Mouse (Mus musculus) intestine, embryonic 16.5 days (tissue): ENCODE data around the gene Eif1ax. TPM values are rescaled to one million over a fixed set of nuclear protein-coding genes. Genes with fewer than 3 reads are reported as not detected.
"Not testable (repeated sequence)": the region's sequence is repeated elsewhere in the genome, so short reads cannot be mapped to it uniquely, and the experiment has no call there.

Source experiments
- ATAC-seq: fragments of 200-750 bp; cut with Nextera tagmentation; 2 replicates; pipeline ENCODE4 v1.8.0; 2017; ENCODE audit warnings: moderate TSS enrichment, moderate library complexity
- H3K27ac ChIP-seq: fragments of 300-500 bp; sonication (generic); 2 replicates; pipeline ENCODE4 v1.5.1; 2014; ENCODE audit warnings: mild to moderate bottlenecking, low read length
- H3K27me3 ChIP-seq: fragments of 300-500 bp; sonication (generic); replicated peaks from 2 replicates; pipeline ENCODE4 v1.6.1; 2014; ENCODE audit warnings: low read length, control low read depth, mixed read lengths; ENCODE audit not compliant: control insufficient read depth, insufficient read depth
- H3K36me3 ChIP-seq: fragments of 300-500 bp; sonication (generic); 2 replicates; pipeline ENCODE4 v1.6.1; 2014; ENCODE audit warnings: low read length, control low read depth; ENCODE audit not compliant: control insufficient read depth, insufficient read depth
- H3K4me1 ChIP-seq: fragments of 300-500 bp; sonication (generic); 2 replicates; pipeline ENCODE4 v1.6.1; 2014; ENCODE audit warnings: low read length, control low read depth, mixed read lengths; ENCODE audit not compliant: control insufficient read depth, insufficient read depth
- H3K4me2 ChIP-seq: fragments of 300-500 bp; sonication (generic); 2 replicates; pipeline ENCODE4 v1.6.1; 2014; ENCODE audit warnings: low read depth, low read length, control low read depth
- H3K4me3 ChIP-seq: fragments of 300-500 bp; sonication (generic); 2 replicates; pipeline ENCODE4 v1.5.1; 2014; ENCODE audit warnings: mild to moderate bottlenecking, low read length
- H3K9ac ChIP-seq: fragments of 300-500 bp; sonication (generic); 2 replicates; pipeline ENCODE4 v1.6.1; 2014; ENCODE audit warnings: low read depth, low read length
- H3K9me3 ChIP-seq: fragments of 300-500 bp; sonication (generic); 2 replicates; pipeline ENCODE4 v1.6.1; 2016; ENCODE audit warnings: low read length, control low read depth; ENCODE audit not compliant: control insufficient read depth
- WGBS: fragments of 180-500 bp; shearing (Covaris S2); extraction: QIAGEN DNeasy Blood & Tissue Kit; methylation state at CpG from one replicate; pipeline ENCODE4 v1.1.7; 2014; 5-methylcytosine and 5-hydroxymethylcytosine counted together
- polyA plus RNA-seq: library from polyadenylated mRNA; unstranded; fragments of >200 nt; fragmentation: Nextera tagmentation; extraction: Ambion mirVana; gene quantifications from 2 replicates; pipeline ENCODE4 v1.2.1, GENCODE M21; 2015

Gene Eif1ax
- polyA plus RNA-seq, 1 experiment from 2014 or later = 110 TPM

- peak; percentile 40 for ATAC-seq
Observed at GRCm38 (mm10) chrX:159414829-159415673, 43.1 kb downstream of the Eif1ax start.

DNA sequence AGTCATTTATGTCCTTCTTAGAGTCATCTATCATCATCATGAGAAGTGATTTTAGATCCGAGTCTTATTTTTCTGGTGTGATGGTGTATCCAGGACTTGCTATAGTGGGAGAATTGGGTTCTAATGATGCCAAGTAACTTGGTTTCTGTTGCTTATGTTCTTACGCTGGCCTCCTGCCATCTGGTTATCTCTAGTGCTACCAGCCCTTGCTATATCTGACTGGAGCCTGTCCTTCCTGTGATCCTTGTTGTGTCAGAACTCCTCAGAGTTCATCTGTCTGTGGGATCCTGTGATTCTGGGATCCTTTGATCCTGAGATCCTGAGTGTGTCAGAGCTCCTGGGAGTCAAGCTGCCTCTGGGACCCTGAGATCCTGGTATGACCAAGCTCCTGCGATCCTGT, 58.5 kb downstream of the Eif1ax start:
- 95% methylated on average over 3 of the region's 3 CpGs for WGBS
- not testable (repeated sequence) for ATAC-seq

More at GRCm38 (mm10) chrX:159414829-159415673, 43.1 kb downstream of the Eif1ax start:
- Histone ChIP-seq H3K9me3 (no peaks in the 10 kb centered on the region), H3K4me3 (peak overlapping the region; percentile 55), H3K4me1 (no peaks in the 10 kb centered on the region), H3K9ac (0 out of 2 replicates have a peak overlapping the region, but pooled peaks have one; percentile 10), H3K27me3 (peaks cover 21% of the 10 kb centered on the region), H3K36me3 (no peaks in the 10 kb centered on the region), H3K4me2 (peak overlapping the region; percentile 90), H3K27ac (no peak overlapping the region)
- WGBS = 14% methylated on average over 50 of the region's 65 CpGs

More for the DNA sequence above, 58.5 kb downstream of the Eif1ax start:
- not testable (repeated sequence) for H3K27ac ChIP-seq, H3K27me3 ChIP-seq, H3K4me3 ChIP-seq, H3K36me3 ChIP-seq, H3K4me1 ChIP-seq, H3K9me3 ChIP-seq, H3K4me2 ChIP-seq, H3K9ac ChIP-seq

Other genes with a start within 250 kb of the Eif1ax start
- gene Rps6ka3, start 161.9 kb upstream of the Eif1ax start, polyA plus RNA-seq = 3.3 and 3.9 TPM in 2 replicates
- gene Map7d2, start 42.4 kb downstream of the Eif1ax start, polyA plus RNA-seq = 1.3 TPM in 2 replicates
- gene Bclaf3, start 154.5 kb downstream of the Eif1ax start, polyA plus RNA-seq = 10.2 and 10.8 TPM in 2 replicates